Mouse (Mus musculus): ENCODE measurements around the gene Gm26620.

- no peak for TF ChIP-seq CTCF (IDR thresholded peaks at IDR 0.05; ENCODE audit: low read depth)
- TF ChIP-seq EP300 (optimal IDR thresholded peaks at IDR 0.05) = no peak
Observed at GRCm38 (mm10) chr1:170903485-170903884, 18.6 kb downstream of the Gm26620 start.
